Mouse (Mus musculus): ENCODE results near the gene Yod1. TPM values are rescaled to one million over a fixed set of nuclear protein-coding genes. Genes with fewer than 3 reads are reported as not detected.

Yod1 gene
- total and polyA plus RNA-seq, 3 experiments, result 6.1 to 8.6 TPM; not detected in 1

GRCm38 (mm10) chr1:130678551-130678950 is 38.6 kb upstream of the Yod1 start:
- no peak overlapping the region for H3K27ac ChIP-seq (ENCODE audit: control insufficient read depth, low read depth, low read length)
- no peaks in the 10 kb centered on the region for H3K9me3 ChIP-seq (replicated peaks; ENCODE audit: insufficient read depth, low read length)
- H3K4me1 ChIP-seq (ENCODE audit: control insufficient read depth in 1 of 2, insufficient read depth in 2 of 2, low read length in 2 of 2), result peaks cover 0 to 4% of the 10 kb centered on the region in 2 experiments; a peak in 1 of 4 replicates
- no peak overlapping the region for H3K4me3 ChIP-seq (ENCODE audit: control insufficient read depth in 1 of 2, insufficient read depth in 1 of 2, low read depth in 2 of 2, low read length in 2 of 2)
- H3K9ac ChIP-seq (ENCODE audit: control insufficient read depth, low read depth, low read length, poor library complexity, severe bottlenecking), result no peak overlapping the region
- no peaks in the 10 kb centered on the region for H3K27me3 ChIP-seq (ENCODE audit: control insufficient read depth in 1 of 2, insufficient read depth in 2 of 2, low read length in 2 of 2)
- peaks cover 0 to 3% of the 10 kb centered on the region in 2 experiments; a peak in 1 of 4 replicates for H3K36me3 ChIP-seq (ENCODE audit: control insufficient read depth in 1 of 2, insufficient read depth in 2 of 2, low read length in 2 of 2)
- TF ChIP-seq ELF1 (IDR thresholded peaks at IDR 0.05; ENCODE audit: low read depth, low read length) (no peak), MAX (IDR thresholded peaks at IDR 0.05; ENCODE audit: low read length) (no peak)
- DNase-seq (ENCODE audit: low read depth, low spot score), result no peak
- no peaks in the 10 kb centered on the region for H3K79me2 ChIP-seq (ENCODE audit: control insufficient read depth, insufficient read depth, low read length, poor library complexity)

DNA sequence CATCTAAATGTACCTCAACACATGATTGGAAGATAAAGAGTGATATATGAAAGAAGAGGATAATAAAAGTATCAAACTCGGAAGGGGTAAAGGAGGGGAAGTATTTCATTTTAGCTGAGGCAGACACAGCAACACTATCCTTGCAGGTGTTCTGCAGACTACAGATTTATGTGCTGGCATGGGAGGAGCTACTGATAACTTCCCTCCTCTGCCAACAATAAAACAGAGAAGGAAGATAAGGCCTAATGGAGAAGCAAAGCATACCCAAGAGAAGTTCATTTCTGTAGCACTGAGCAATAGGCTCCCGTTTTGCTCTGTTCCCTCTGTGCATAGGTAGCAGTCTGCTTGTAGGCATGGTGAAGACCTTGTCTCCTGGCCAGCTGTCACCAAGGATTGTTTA is 36.1 kb upstream of the Yod1 start:
- no peak overlapping the region for H3K27ac ChIP-seq (ENCODE audit: control insufficient read depth, low read depth, low read length)
- H3K9ac ChIP-seq (ENCODE audit: control insufficient read depth, low read depth, low read length, poor library complexity, severe bottlenecking), result no peak overlapping the region
- peaks cover 0 to 13% of the 10 kb centered on the region in 2 experiments; a peak in 2 of 4 replicates for H3K36me3 ChIP-seq (ENCODE audit: control insufficient read depth in 1 of 2, insufficient read depth in 2 of 2, low read length in 2 of 2)
- no peak overlapping the region for H3K4me3 ChIP-seq (ENCODE audit: control insufficient read depth in 1 of 2, insufficient read depth in 1 of 2, low read depth in 2 of 2, low read length in 2 of 2)
- TF ChIP-seq ELF1 (IDR thresholded peaks at IDR 0.05; ENCODE audit: low read depth, low read length) (no peak), ZC3H11A (IDR thresholded peaks at IDR 0.05; ENCODE audit: low read depth, low read length) (no peak), BHLHE40 (IDR thresholded peaks at IDR 0.05; ENCODE audit: borderline replicate concordance, low read depth, low read length) (no peak), NELFE (IDR thresholded peaks at IDR 0.05; ENCODE audit: low read depth, low read length) (no peak), RAD21 (IDR thresholded peaks at IDR 0.05; ENCODE audit: low read depth, low read length) (no peak), POLR2AphosphoS5 (IDR thresholded peaks at IDR 0.05; ENCODE audit: borderline replicate concordance, low read depth, low read length) (no peak), TCF12 (IDR thresholded peaks at IDR 0.05; ENCODE audit: low read depth, low read length) (peak; percentile 58), GATA1 (IDR thresholded peaks at IDR 0.05; ENCODE audit: low read depth, low read length) (peak; percentile 79), EP300 (IDR thresholded peaks at IDR 0.05; ENCODE audit: low read depth in 1 of 2, low read length in 2 of 2) (peak; percentile 59 to 64; a peak in 3 of 4 replicates), RCOR1 (IDR thresholded peaks at IDR 0.05; ENCODE audit: low read depth, low read length) (peak; percentile 87), CTCF (IDR thresholded peaks at IDR 0.05 in 2 of 3, conservative IDR thresholded peaks at IDR 0.05 in 1 of 3; ENCODE audit: control insufficient read depth in 1 of 3, insufficient read depth in 1 of 3, low read depth in 2 of 3, low read length in 3 of 3, poor library complexity in 1 of 3, severe bottlenecking in 1 of 3) (no peak), MAFK (IDR thresholded peaks at IDR 0.05; ENCODE audit: borderline replicate concordance, low read depth, low read length) (0 out of 2 replicates have a peak, but pooled peaks have one; percentile 27), USF1 (IDR thresholded peaks at IDR 0.05; ENCODE audit: low read depth, low read length) (no peak), ETS1 (IDR thresholded peaks at IDR 0.05; ENCODE audit: low read depth, low read length) (0 out of 2 replicates have a peak, but pooled peaks have one; percentile 23), MEF2A (IDR thresholded peaks at IDR 0.05; ENCODE audit: extremely low read depth, insufficient replicate concordance, low read depth, low read length, poor library complexity, severe bottlenecking) (no peak), MYC (IDR thresholded peaks at IDR 0.05; ENCODE audit: low read depth, low read length) (no peak), SMC3 (IDR thresholded peaks at IDR 0.05; ENCODE audit: low read depth, low read length) (no peak), JUND (IDR thresholded peaks at IDR 0.05; ENCODE audit: low read depth, low read length) (no peak), HCFC1 (IDR thresholded peaks at IDR 0.05; ENCODE audit: low read depth, low read length) (no peak), GABPA (IDR thresholded peaks at IDR 0.05; ENCODE audit: low read depth, low read length) (no peak), MAZ (IDR thresholded peaks at IDR 0.05; ENCODE audit: low read depth, low read length) (no peak)
- no peaks in the 10 kb centered on the region for H3K79me2 ChIP-seq (ENCODE audit: control insufficient read depth, insufficient read depth, low read length, poor library complexity)
- DNase-seq (ENCODE audit: low read depth, low spot score), result peak; percentile 53
- H3K9me3 ChIP-seq (replicated peaks; ENCODE audit: insufficient read depth, low read length), result no peaks in the 10 kb centered on the region
- H3K27me3 ChIP-seq (ENCODE audit: control insufficient read depth in 1 of 2, insufficient read depth in 2 of 2, low read length in 2 of 2), result no peaks in the 10 kb centered on the region
- H3K4me1 ChIP-seq (ENCODE audit: control insufficient read depth in 1 of 2, insufficient read depth in 2 of 2, low read length in 2 of 2), result peaks cover 0 to 11% of the 10 kb centered on the region in 2 experiments; a peak in 2 of 4 replicates

All from MEL (cell line).